Mouse (Mus musculus) kidney, embryonic 14.5 days (tissue): ENCODE results near the gene Cbx5. TPM values are rescaled to one million over a fixed set of nuclear protein-coding genes. Genes with fewer than 3 reads are reported as not detected.
"Not testable (repeated sequence)": the region's sequence is repeated elsewhere in the genome, so short reads cannot be mapped to it uniquely, and the experiment has no call there.

Experiments used
- ATAC-seq: fragments of 200-750 bp; cut with Nextera tagmentation; 2 replicates; pipeline ENCODE4 v1.8.0; 2017; ENCODE audit warnings: moderate number of reproducible peaks, mild to moderate bottlenecking, moderate TSS enrichment, moderate library complexity; ENCODE audit not compliant: low FRiP score, low TSS enrichment
- H3K27ac ChIP-seq: fragments of 300-500 bp; sonication (generic); 2 replicates; pipeline ENCODE4 v1.5.1; 2014; ENCODE audit warnings: low read depth, mild to moderate bottlenecking, low read length, moderate library complexity, mixed read lengths
- H3K27me3 ChIP-seq: fragments of 300-500 bp; sonication (generic); 2 replicates; pipeline ENCODE4 v1.6.1; 2014; ENCODE audit warnings: mild to moderate bottlenecking, low read length; ENCODE audit not compliant: control insufficient read depth, insufficient read depth
- H3K36me3 ChIP-seq: fragments of 300-500 bp; sonication (generic); 2 replicates; pipeline ENCODE4 v1.6.1; 2014; ENCODE audit warnings: low read length, mixed read lengths; ENCODE audit not compliant: control insufficient read depth, insufficient read depth
- H3K4me1 ChIP-seq: fragments of 300-500 bp; sonication (generic); 2 replicates; pipeline ENCODE4 v1.6.1; 2014; ENCODE audit warnings: low read length, mixed read lengths; ENCODE audit not compliant: control insufficient read depth, insufficient read depth
- H3K4me2 ChIP-seq: fragments of 300-500 bp; sonication (generic); replicated peaks from 2 replicates; pipeline ENCODE4 v1.6.1; 2014; ENCODE audit warnings: low read depth, mild to moderate bottlenecking, low read length
- H3K4me3 ChIP-seq: fragments of 300-500 bp; sonication (generic); 2 replicates; pipeline ENCODE4 v1.5.1; 2014; ENCODE audit warnings: mild to moderate bottlenecking, low read length
- H3K9ac ChIP-seq: fragments of 300-500 bp; sonication (generic); 2 replicates; pipeline ENCODE4 v1.6.1; 2014; ENCODE audit warnings: low read depth, mild to moderate bottlenecking, low read length, moderate library complexity
- H3K9me3 ChIP-seq: fragments of 300-500 bp; sonication (generic); 2 replicates; pipeline ENCODE4 v1.6.1; 2016; ENCODE audit warnings: low read length; ENCODE audit not compliant: control insufficient read depth
- WGBS: fragments of 180-500 bp; shearing (Covaris S2); extraction: QIAGEN DNeasy Blood & Tissue Kit; methylation state at CpG from one replicate; pipeline ENCODE4 v1.1.7; 2014; 5-methylcytosine and 5-hydroxymethylcytosine counted together
- polyA plus RNA-seq: library from polyadenylated mRNA; unstranded; fragments of >200 nt; fragmentation: Nextera tagmentation; extraction: Ambion mirVana; gene quantifications from 2 replicates; pipeline ENCODE4 v1.2.1, GENCODE M21; 2014

Cbx5 gene
- polyA plus RNA-seq, 1 experiment from 2014 or later: 161 TPM

GRCm38 (mm10) chr15:103275943-103276342 lies 36.3 kb upstream of the Cbx5 start:
- not testable (repeated sequence) for H3K4me2 ChIP-seq, H3K4me3 ChIP-seq, H3K27me3 ChIP-seq, H3K27ac ChIP-seq, ATAC-seq, H3K9me3 ChIP-seq, H3K4me1 ChIP-seq, H3K9ac ChIP-seq, H3K36me3 ChIP-seq
- WGBS: 95% methylated on average over 2 of the region's 3 CpGs

DNA sequence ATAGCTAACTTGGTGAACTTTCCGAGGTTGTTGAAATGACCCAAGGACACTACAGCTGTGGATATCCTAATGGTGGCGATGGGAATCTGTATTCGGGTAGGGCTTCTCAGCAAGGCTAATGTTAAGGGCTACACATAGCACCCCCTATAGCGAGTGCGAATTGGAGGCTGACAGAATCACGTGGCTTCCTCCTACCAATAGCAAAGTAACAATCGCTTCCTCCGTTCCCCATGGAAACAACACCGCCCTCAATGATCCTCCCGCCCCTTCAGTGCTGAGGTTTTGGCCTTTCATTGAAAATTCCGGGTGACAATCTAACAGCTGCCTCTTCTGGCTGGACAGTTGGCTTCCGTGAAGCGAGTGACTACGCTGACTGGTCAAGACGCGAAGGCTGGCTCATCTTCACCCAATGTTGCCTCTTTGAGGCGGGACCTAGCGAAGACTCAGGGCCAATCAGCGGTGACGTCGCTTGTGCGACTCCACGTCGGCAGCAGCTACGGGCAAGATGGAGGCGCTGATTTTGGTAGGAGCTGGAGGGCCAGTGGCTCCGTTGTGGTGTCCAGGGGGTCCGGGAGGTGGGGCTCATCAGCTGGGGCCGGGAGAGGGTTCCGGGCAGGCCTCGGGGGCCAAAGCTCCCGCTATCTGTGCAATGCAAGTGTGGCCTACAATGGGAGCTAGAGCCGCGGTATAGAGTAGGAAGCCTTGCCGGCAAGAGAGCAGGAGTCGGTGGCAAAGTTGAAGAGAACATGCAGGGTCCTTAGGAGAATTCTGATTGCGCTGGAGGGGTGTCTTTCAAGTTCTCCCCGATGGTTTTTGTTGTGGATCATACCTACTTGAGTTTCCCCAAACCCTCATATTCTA lies 33.0 kb upstream of the Cbx5 start, which contains the start of gene Copz1:
Copz1 (plus strand) TSS at position 296 of the 861 bp plus-strand sequence.
- H3K4me2 ChIP-seq: peak within 1 kb of the TSS; percentile 68
- ATAC-seq: peak; percentile 99

GRCm38 (mm10) chr15:103268903-103269302 lies 29.3 kb upstream of the Cbx5 start:
- Histone ChIP-seq H3K9me3 (no peaks in the 10 kb centered on the region), H3K27ac (no peak overlapping the region), H3K4me1 (no peaks in the 10 kb centered on the region), H3K9ac (no peak overlapping the region), H3K4me3 (no peak overlapping the region), H3K4me2 (no peak overlapping the region), H3K36me3 (no peaks in the 10 kb centered on the region), H3K27me3 (no peaks in the 10 kb centered on the region)
- 83% methylated on average over 4 of the region's 4 CpGs for WGBS
- ATAC-seq: no peak

More for the DNA sequence above, 33.0 kb upstream of the Cbx5 start, which contains the start of gene Copz1:
- peak within 1 kb of the TSS; percentile 92 for H3K4me3 ChIP-seq
- no peaks in the 10 kb centered on the region for H3K9me3 ChIP-seq
- no peak within 1 kb of the TSS for H3K27ac ChIP-seq
- under 1% methylated on average over 38 of the region's 38 CpGs for WGBS
- peaks cover 1% of the 10 kb centered on the region; the same call in 1 of the 2 replicates for H3K4me1 ChIP-seq
- H3K27me3 ChIP-seq: no peaks in the 10 kb centered on the region
- peak within 1 kb of the TSS; percentile 85 for H3K9ac ChIP-seq
- no peaks in the 10 kb centered on the region for H3K36me3 ChIP-seq

- Histone ChIP-seq H3K9me3 (no peaks in the 10 kb centered on the region), H3K9ac (no peak overlapping the region), H3K4me3 (no peak overlapping the region), H3K36me3 (no peaks in the 10 kb centered on the region), H3K27me3 (no peaks in the 10 kb centered on the region), H3K4me2 (no peak overlapping the region), H3K4me1 (no peaks in the 10 kb centered on the region), H3K27ac (no peak overlapping the region)
- 90% methylated on average over 2 of the region's 2 CpGs for WGBS
- ATAC-seq: no peak
These were observed 25.2 kb upstream of the Cbx5 start for GRCm38 (mm10) chr15:103264794-103265193.

- H3K4me3 ChIP-seq: no peak overlapping the region
- no peak overlapping the region for H3K27ac ChIP-seq
- H3K9me3 ChIP-seq: no peaks in the 10 kb centered on the region
- no peak overlapping the region for H3K4me2 ChIP-seq
- WGBS: 74% methylated on average over 1 of the region's 1 CpGs
- no peaks in the 10 kb centered on the region for H3K36me3 ChIP-seq
- H3K4me1 ChIP-seq: peaks cover 15% of the 10 kb centered on the region
- H3K9ac ChIP-seq: no peak overlapping the region
- H3K27me3 ChIP-seq: no peaks in the 10 kb centered on the region
- ATAC-seq: no peak
These were observed 20.4 kb upstream of the Cbx5 start for GRCm38 (mm10) chr15:103259989-103260388.

- Histone ChIP-seq H3K4me2 (no peak overlapping the region), H3K27ac (no peak overlapping the region), H3K4me3 (no peak overlapping the region), H3K9ac (no peak overlapping the region), H3K4me1 (peaks cover 23% of the 10 kb centered on the region), H3K36me3 (no peaks in the 10 kb centered on the region), H3K9me3 (no peaks in the 10 kb centered on the region), H3K27me3 (no peaks in the 10 kb centered on the region)
- 81% methylated on average over 5 of the region's 5 CpGs for WGBS
- no peak for ATAC-seq
These were observed 19.5 kb upstream of the Cbx5 start for GRCm38 (mm10) chr15:103259162-103259561.

DNA sequence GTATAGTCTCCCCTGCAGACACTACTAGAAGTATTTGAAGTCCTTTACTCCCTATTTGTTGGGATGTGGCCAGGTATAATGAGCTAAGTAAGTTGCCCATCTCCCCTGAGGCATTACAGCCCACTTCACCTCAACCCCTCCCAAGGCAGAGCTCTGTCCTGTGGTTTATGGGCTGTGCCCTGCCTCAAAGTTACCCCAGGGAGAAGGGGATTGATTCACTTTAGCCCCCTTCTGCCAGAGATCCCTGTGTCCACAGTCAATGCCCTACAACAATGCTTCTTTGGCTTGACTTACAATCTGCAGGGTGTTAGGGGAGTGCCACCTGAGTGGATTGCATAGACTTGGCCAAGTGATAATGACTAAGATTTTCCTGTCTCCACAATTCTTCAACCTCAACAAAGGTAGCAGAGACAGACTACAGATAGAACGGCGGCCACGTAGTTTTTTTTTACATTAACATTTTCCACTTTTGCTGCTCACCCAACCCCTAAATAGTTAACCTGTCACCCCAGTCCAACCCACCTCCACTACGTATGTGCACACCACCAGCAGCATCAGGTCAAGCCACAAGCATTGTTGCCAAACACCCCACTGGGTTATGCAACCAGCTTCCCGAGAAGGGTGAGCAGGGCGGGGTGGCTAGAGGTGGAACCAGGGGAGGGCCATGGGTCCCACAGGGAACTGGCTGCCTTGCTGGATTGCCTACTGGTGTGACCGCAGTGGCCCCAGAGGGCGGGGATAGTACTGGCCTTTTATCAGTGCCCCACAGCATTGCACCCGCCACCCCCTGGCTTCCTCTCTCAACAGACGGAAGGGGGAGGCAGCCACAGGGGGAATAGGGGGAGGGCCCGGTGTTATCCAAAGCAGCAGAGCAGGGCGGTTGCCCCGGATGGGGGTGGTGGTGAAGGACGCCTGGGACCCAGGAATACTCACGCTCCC lies 18.4 kb upstream of the Cbx5 start, which contains the start of gene Nfe2:
Nfe2 (minus strand) TSS at position 614 of the 939 bp plus-strand sequence.
- peak within 1 kb of the TSS; percentile 42 for H3K4me2 ChIP-seq
- 9% methylated on average over 15 of the region's 15 CpGs for WGBS
- H3K36me3 ChIP-seq: no peaks in the 10 kb centered on the region
- H3K9me3 ChIP-seq: no peaks in the 10 kb centered on the region
- ATAC-seq: peak; percentile 65
- peak within 1 kb of the TSS; percentile 12; the same call in 1 of the 2 replicates for H3K4me3 ChIP-seq
- H3K4me1 ChIP-seq: peaks cover 23% of the 10 kb centered on the region
- no peak within 1 kb of the TSS for H3K27ac ChIP-seq
- H3K9ac ChIP-seq: no peak within 1 kb of the TSS
- no peaks in the 10 kb centered on the region for H3K27me3 ChIP-seq

GRCm38 (mm10) chr15:103256210-103256986 lies 16.8 kb upstream of the Cbx5 start:
- H3K36me3 ChIP-seq: no peaks in the 10 kb centered on the region
- H3K9me3 ChIP-seq: no peaks in the 10 kb centered on the region
- ATAC-seq: no peak
- 91% methylated on average over 6 of the region's 6 CpGs for WGBS
- no peaks in the 10 kb centered on the region for H3K27me3 ChIP-seq
- H3K4me2 ChIP-seq: no peak overlapping the region
- H3K27ac ChIP-seq: no peak overlapping the region
- H3K4me1 ChIP-seq: peaks cover 23% of the 10 kb centered on the region
- no peak overlapping the region for H3K9ac ChIP-seq
- H3K4me3 ChIP-seq: no peak overlapping the region
